Mouse (Mus musculus) urinary bladder, postnatal 14 days (tissue): ENCODE data around the gene Urgcp.

Source experiments
- DNase-seq: peaks from one replicate; pipeline ENCODE4 v3.0.0; 2021; ENCODE audit warnings: low spot score

Urgcp gene

GRCm38 (mm10) chr11:5785732-5786131 is 23.6 kb upstream of the Urgcp start:
- DNase-seq: no peak

GRCm38 (mm10) chr11:5782199-5782944 is 20.2 kb upstream of the Urgcp start:
- no peak for DNase-seq

- DNase-seq: no peak
Measured at GRCm38 (mm10) chr11:5780035-5780499, 17.9 kb upstream of the Urgcp start.

GRCm38 (mm10) chr11:5778481-5778880 is 16.3 kb upstream of the Urgcp start:
- DNase-seq: no peak

GRCm38 (mm10) chr11:5766019-5766418 is 3.8 kb upstream of the Urgcp start:
- DNase-seq: no peak

- DNase-seq: no peak
Measured at GRCm38 (mm10) chr11:5762633-5762982, 432 bp upstream of the Urgcp start.

- no peak for DNase-seq
Measured at GRCm38 (mm10) chr11:5753755-5754154, 8.4 kb downstream of the Urgcp start.

- DNase-seq: no peak
Measured at GRCm38 (mm10) chr11:5744951-5745350, 17.2 kb downstream of the Urgcp start.

- DNase-seq: no peak
Measured at GRCm38 (mm10) chr11:5742106-5742505, 20.1 kb downstream of the Urgcp start.

- DNase-seq: peak; percentile 75
Measured at GRCm38 (mm10) chr11:5740965-5741627, 21.1 kb downstream of the Urgcp start.

GRCm38 (mm10) chr11:5740599-5740964 is 21.6 kb downstream of the Urgcp start:
- peak; percentile 37 for DNase-seq

- DNase-seq: no peak
Measured at GRCm38 (mm10) chr11:5739846-5740245, 22.3 kb downstream of the Urgcp start.

GRCm38 (mm10) chr11:5738888-5739632 is 23.1 kb downstream of the Urgcp start:
- no peak for DNase-seq

GRCm38 (mm10) chr11:5737137-5737536 is 25.0 kb downstream of the Urgcp start:
- no peak for DNase-seq

- peak; percentile 28 for DNase-seq
Measured at GRCm38 (mm10) chr11:5734323-5734722, 27.9 kb downstream of the Urgcp start.

- no peak for DNase-seq
Measured at GRCm38 (mm10) chr11:5732401-5732800, 29.8 kb downstream of the Urgcp start.

- DNase-seq: no peak
Measured at GRCm38 (mm10) chr11:5729582-5729981, 32.6 kb downstream of the Urgcp start.

- no peak for DNase-seq
Measured at GRCm38 (mm10) chr11:5718611-5719354, 43.4 kb downstream of the Urgcp start.

GRCm38 (mm10) chr11:5716938-5717705 is 45.1 kb downstream of the Urgcp start:
- no peak for DNase-seq

GRCm38 (mm10) chr11:5716246-5716645 is 45.9 kb downstream of the Urgcp start:
- no peak for DNase-seq

GRCm38 (mm10) chr11:5715630-5716105 is 46.5 kb downstream of the Urgcp start, which contains the start of gene Mrps24:
TSS of gene Mrps24 (minus strand) at chr11:5715680.
- DNase-seq: no peak
